Mouse (Mus musculus) thymus, adult 2 months (tissue): ENCODE results near the gene Rfc4. TPM values are rescaled to one million over a fixed set of nuclear protein-coding genes. Genes with fewer than 3 reads are reported as not detected.

Experiments
- DNase-seq: peaks from one replicate; pipeline ENCODE4 v3.0.0; 2021
- H3K27ac ChIP-seq: fragments of 200-500 bp; 2 replicates; pipeline ENCODE4 v1.5.1; 2012; ENCODE audit warnings: low read length, control low read depth; ENCODE audit not compliant: control insufficient read depth, insufficient read depth
- H3K27me3 ChIP-seq: fragments of 200-500 bp; 2 replicates; pipeline ENCODE4 v1.6.1; 2012; ENCODE audit warnings: mild to moderate bottlenecking, low read length, moderate library complexity, mixed read lengths; ENCODE audit not compliant: control insufficient read depth, insufficient read depth
- H3K36me3 ChIP-seq: fragments of 200-500 bp; 2 replicates; pipeline ENCODE4 v1.6.1; 2012; ENCODE audit warnings: mild to moderate bottlenecking, low read length, moderate library complexity; ENCODE audit not compliant: control insufficient read depth, insufficient read depth
- H3K4me1 ChIP-seq: fragments of 200-500 bp; replicated peaks from 2 replicates; pipeline ENCODE4 v1.6.1; 2012; ENCODE audit warnings: low read length; ENCODE audit not compliant: control insufficient read depth, insufficient read depth
- H3K4me3 ChIP-seq: fragments of 200-500 bp; 2 replicates; pipeline ENCODE4 v1.5.1; 2012; ENCODE audit warnings: mild to moderate bottlenecking, low read length, control low read depth, moderate library complexity; ENCODE audit not compliant: control insufficient read depth, insufficient read depth
- CTCF ChIP-seq: fragments of 200-500 bp; IDR thresholded peaks from 2 replicates; pipeline ENCODE4 v1.5.1; 2012; ENCODE audit warnings: mild to moderate bottlenecking, control low read depth, low read length, moderate library complexity, borderline replicate concordance; ENCODE audit not compliant: control insufficient read depth, poor library complexity, insufficient read depth; ENCODE audit errors: extremely low read depth
- POLR2A ChIP-seq: fragments of 200-500 bp; IDR thresholded peaks from 2 replicates; pipeline ENCODE4 v1.6.1; 2012; ENCODE audit warnings: mild to moderate bottlenecking, low read length, control low read depth, moderate library complexity; ENCODE audit not compliant: control insufficient read depth, poor library complexity, insufficient read depth; ENCODE audit errors: extremely low read depth
- WGBS: fragments of 180-500 bp; shearing (Covaris S2); methylation state at CpG from one replicate; pipeline ENCODE4 v1.1.7; 2018; 5-methylcytosine and 5-hydroxymethylcytosine counted together
- polyA plus RNA-seq: library from polyadenylated mRNA; depleted of rRNA; stranded (reverse); fragments of >200 nt; gene quantifications from 2 replicates; pipeline ENCODE4 v1.2.3, GENCODE M21; 2012

The Rfc4 gene
- polyA plus RNA-seq, 1 experiment: 2.6 TPM

- Histone ChIP-seq H3K27ac (no peak overlapping the region), H3K27me3 (no peaks in the 10 kb centered on the region), H3K4me1 (peaks cover 8% of the 10 kb centered on the region), H3K4me3 (no peak overlapping the region), H3K36me3 (peaks cover 13% of the 10 kb centered on the region; the same call in 1 of the 2 replicates)
- TF ChIP-seq CTCF: no peak
- TF ChIP-seq POLR2A: no peak
- no peak for DNase-seq
- whole genome bisulfite sequencing: 94% methylated on average over 4 of the region's 4 CpGs
Observed at GRCm38 (mm10) chr16:23124398-23124797, 3.1 kb downstream of the Rfc4 start.

- Histone ChIP-seq H3K27ac (no peak overlapping the region), H3K36me3 (peaks cover 16% of the 10 kb centered on the region; the same call in 1 of the 2 replicates), H3K27me3 (no peaks in the 10 kb centered on the region), H3K4me3 (no peak overlapping the region), H3K4me1 (peaks cover 2% of the 10 kb centered on the region)
- no peak for TF ChIP-seq POLR2A
- TF ChIP-seq CTCF: no peak
- WGBS: 94% methylated on average over 4 of the region's 4 CpGs
- DNase-seq: no peak
Observed at GRCm38 (mm10) chr16:23123104-23123503, 4.4 kb downstream of the Rfc4 start.

GRCm38 (mm10) chr16:23122446-23122845 lies 5.1 kb downstream of the Rfc4 start:
- peaks cover 20% of the 10 kb centered on the region; the same call in 1 of the 2 replicates for H3K36me3 ChIP-seq
- WGBS: 94% methylated on average over 3 of the region's 3 CpGs
- no peak overlapping the region for H3K27ac ChIP-seq
- no peaks in the 10 kb centered on the region for H3K27me3 ChIP-seq
- no peak for TF ChIP-seq CTCF
- TF ChIP-seq POLR2A: no peak
- no peak for DNase-seq
- 0 out of 2 replicates have a peak, but pooled peaks cover 2% of the 10 kb centered on the region for H3K4me1 ChIP-seq
- H3K4me3 ChIP-seq: no peak overlapping the region

GRCm38 (mm10) chr16:23117173-23117572 lies 10.4 kb downstream of the Rfc4 start:
- DNase-seq: no peak
- H3K4me1 ChIP-seq: no peaks in the 10 kb centered on the region
- H3K4me3 ChIP-seq: no peak overlapping the region
- H3K27me3 ChIP-seq: no peaks in the 10 kb centered on the region
- no peak for TF ChIP-seq CTCF
- TF ChIP-seq POLR2A: no peak
- H3K27ac ChIP-seq: no peak overlapping the region
- 90% methylated on average over 4 of the region's 4 CpGs for WGBS
- peaks cover 47% of the 10 kb centered on the region for H3K36me3 ChIP-seq

DNA sequence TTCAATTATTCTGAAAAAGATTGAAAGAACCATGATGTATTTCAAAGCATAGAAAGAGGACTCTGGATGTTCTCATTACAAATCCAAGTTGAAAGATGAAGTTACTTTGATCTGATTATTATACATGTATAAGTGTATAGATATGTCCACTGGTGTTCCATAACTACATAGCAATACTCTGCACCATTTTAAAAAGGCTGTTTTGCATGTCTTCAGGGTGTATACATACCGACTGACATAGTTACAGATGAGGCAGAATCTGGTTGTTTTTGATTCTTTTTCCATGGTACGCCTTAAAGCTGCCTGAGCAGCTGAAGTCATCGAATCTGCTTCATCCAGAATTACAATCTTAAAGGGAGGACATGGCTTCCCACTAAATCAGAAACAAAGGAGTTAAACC lies 12.1 kb downstream of the Rfc4 start:
- TF ChIP-seq CTCF (no peak), POLR2A (no peak)
- Histone ChIP-seq H3K36me3 (peaks cover 60% of the 10 kb centered on the region), H3K27ac (no peak overlapping the region), H3K27me3 (no peaks in the 10 kb centered on the region), H3K4me3 (no peak overlapping the region), H3K4me1 (no peaks in the 10 kb centered on the region)
- 94% methylated on average over 3 of the region's 3 CpGs for WGBS
- DNase-seq: no peak

- no peak for DNase-seq
- H3K27me3 ChIP-seq: no peaks in the 10 kb centered on the region
- no peak overlapping the region for H3K4me3 ChIP-seq
- TF ChIP-seq POLR2A (no peak), CTCF (no peak)
- no peaks in the 10 kb centered on the region for H3K4me1 ChIP-seq
- peaks cover 65% of the 10 kb centered on the region for H3K36me3 ChIP-seq
- 63% methylated on average over 5 of the region's 5 CpGs for WGBS
- H3K27ac ChIP-seq: no peak overlapping the region
Observed at GRCm38 (mm10) chr16:23114339-23115171, 13.0 kb downstream of the Rfc4 start.

GRCm38 (mm10) chr16:23113903-23114302 lies 13.6 kb downstream of the Rfc4 start:
- Histone ChIP-seq H3K27me3 (no peaks in the 10 kb centered on the region), H3K4me3 (no peak overlapping the region), H3K4me1 (no peaks in the 10 kb centered on the region), H3K36me3 (peaks cover 67% of the 10 kb centered on the region), H3K27ac (no peak overlapping the region)
- no peak for DNase-seq
- no peak for TF ChIP-seq POLR2A
- TF ChIP-seq CTCF: no peak
